Mouse (Mus musculus) hindbrain, embryonic 16.5 days (tissue): ENCODE results near the gene Cdhr1. TPM values are rescaled to one million over a fixed set of nuclear protein-coding genes. Genes with fewer than 3 reads are reported as not detected.

Experiments
- ATAC-seq: fragments of 200-750 bp; cut with Nextera tagmentation; 2 replicates; pipeline ENCODE4 v1.8.0; 2017; ENCODE audit warnings: moderate TSS enrichment, moderate library complexity
- H3K27ac ChIP-seq: fragments of 300-500 bp; sonication (generic); 2 replicates; pipeline ENCODE4 v1.5.1; 2014; ENCODE audit warnings: low read depth, mild to moderate bottlenecking, control low read depth, low read length, moderate library complexity
- H3K27me3 ChIP-seq: fragments of 300-500 bp; sonication (generic); replicated peaks from 2 replicates; pipeline ENCODE4 v1.6.1; 2014; ENCODE audit warnings: low read length; ENCODE audit not compliant: control insufficient read depth, insufficient read depth
- H3K36me3 ChIP-seq: fragments of 300-500 bp; sonication (generic); 2 replicates; pipeline ENCODE4 v1.6.1; 2014; ENCODE audit warnings: mild to moderate bottlenecking, low read length, moderate library complexity, mixed read lengths; ENCODE audit not compliant: control insufficient read depth, insufficient read depth
- H3K4me1 ChIP-seq: fragments of 300-500 bp; sonication (generic); 2 replicates; pipeline ENCODE4 v1.6.1; 2014; ENCODE audit warnings: low read depth, low read length; ENCODE audit not compliant: control insufficient read depth, insufficient read depth
- H3K4me2 ChIP-seq: fragments of 300-500 bp; sonication (generic); 2 replicates; pipeline ENCODE4 v1.6.1; 2014; ENCODE audit warnings: mild to moderate bottlenecking, low read length, control low read depth, moderate library complexity
- H3K4me3 ChIP-seq: fragments of 300-500 bp; sonication (generic); 2 replicates; pipeline ENCODE4 v1.5.1; 2014; ENCODE audit warnings: mild to moderate bottlenecking, low read length, control low read depth, moderate library complexity
- H3K9ac ChIP-seq: fragments of 300-500 bp; sonication (generic); 2 replicates; pipeline ENCODE4 v1.6.1; 2014; ENCODE audit warnings: low read depth, mild to moderate bottlenecking, control low read depth, low read length, moderate library complexity
- H3K9me3 ChIP-seq: fragments of 300-500 bp; sonication (generic); 2 replicates; pipeline ENCODE4 v1.6.1; 2014; ENCODE audit warnings: mild to moderate bottlenecking, low read length, moderate library complexity; ENCODE audit not compliant: control insufficient read depth
- WGBS: fragments of 180-500 bp; shearing (Covaris S2); extraction: QIAGEN DNeasy Blood & Tissue Kit; methylation state at CpG from one replicate; pipeline ENCODE4 v1.1.7; 2014; 5-methylcytosine and 5-hydroxymethylcytosine counted together
- polyA plus RNA-seq: library from polyadenylated mRNA; unstranded; fragments of >200 nt; fragmentation: Nextera tagmentation; extraction: Ambion mirVana; gene quantifications from 2 replicates; pipeline ENCODE4 v1.2.1, GENCODE M21; 2015

The Cdhr1 gene
- polyA plus RNA-seq, 1 experiment from 2014 or later, result 6.2 TPM

DNA sequence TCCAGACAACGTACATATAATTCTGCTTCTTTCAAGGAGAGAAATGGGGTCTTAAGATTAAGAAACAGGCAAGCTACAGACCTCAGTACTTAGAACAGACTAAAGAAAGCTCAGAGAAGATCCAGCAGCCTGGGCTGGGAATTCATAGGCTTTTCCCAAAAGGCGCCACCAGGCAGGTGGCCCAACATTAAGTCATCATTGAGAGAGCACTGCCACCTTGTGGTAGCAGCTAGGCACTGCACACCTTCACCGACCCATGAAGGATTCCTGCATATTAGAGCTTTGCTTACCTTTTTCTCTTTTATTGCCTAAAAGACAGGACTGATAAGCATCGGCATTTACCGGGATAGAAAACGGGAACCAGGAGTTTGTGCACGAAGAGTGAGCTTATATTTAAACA is 64.9 kb downstream of the Cdhr1 start:
- 14% methylated on average over 7 of the region's 7 CpGs for WGBS
- no peak overlapping the region for H3K4me3 ChIP-seq
- H3K36me3 ChIP-seq, result no peaks in the 10 kb centered on the region
- H3K4me2 ChIP-seq, result no peak overlapping the region
- no peak overlapping the region for H3K9ac ChIP-seq
- H3K27me3 ChIP-seq, result no peaks in the 10 kb centered on the region
- H3K9me3 ChIP-seq, result no peaks in the 10 kb centered on the region
- H3K27ac ChIP-seq, result peak overlapping the region; percentile 35; the same call in 1 of the 2 replicates
- ATAC-seq, result peak; percentile 68
- peaks cover 6% of the 10 kb centered on the region for H3K4me1 ChIP-seq

- no peaks in the 10 kb centered on the region for H3K27me3 ChIP-seq
- 49% methylated on average over 11 of the region's 11 CpGs for WGBS
- H3K4me3 ChIP-seq, result no peak overlapping the region
- peaks cover 6% of the 10 kb centered on the region for H3K4me1 ChIP-seq
- no peaks in the 10 kb centered on the region for H3K36me3 ChIP-seq
- peak overlapping the region; percentile 35; the same call in 1 of the 2 replicates for H3K27ac ChIP-seq
- no peaks in the 10 kb centered on the region for H3K9me3 ChIP-seq
- H3K9ac ChIP-seq, result no peak overlapping the region
- H3K4me2 ChIP-seq, result peak overlapping the region; percentile 29; the same call in 1 of the 2 replicates
- peak; percentile 90 for ATAC-seq
Observed at GRCm38 (mm10) chr14:37032481-37033104, 65.6 kb downstream of the Cdhr1 start.

- no peaks in the 10 kb centered on the region for H3K9me3 ChIP-seq
- H3K27ac ChIP-seq, result no peak overlapping the region
- no peak overlapping the region for H3K4me3 ChIP-seq
- 69% methylated on average over 3 of the region's 3 CpGs for WGBS
- no peaks in the 10 kb centered on the region for H3K36me3 ChIP-seq
- H3K4me1 ChIP-seq, result peaks cover 6% of the 10 kb centered on the region
- H3K4me2 ChIP-seq, result no peak overlapping the region
- H3K27me3 ChIP-seq, result no peaks in the 10 kb centered on the region
- no peak for ATAC-seq
- no peak overlapping the region for H3K9ac ChIP-seq
Observed at GRCm38 (mm10) chr14:37028555-37028954, 69.6 kb downstream of the Cdhr1 start.

GRCm38 (mm10) chr14:37027951-37028350 is 70.2 kb downstream of the Cdhr1 start:
- Histone ChIP-seq H3K9ac (no peak overlapping the region), H3K27me3 (no peaks in the 10 kb centered on the region), H3K36me3 (no peaks in the 10 kb centered on the region), H3K9me3 (no peaks in the 10 kb centered on the region), H3K4me1 (peaks cover 4% of the 10 kb centered on the region), H3K4me3 (no peak overlapping the region), H3K27ac (no peak overlapping the region), H3K4me2 (no peak overlapping the region)
- ATAC-seq, result no peak
- 93% methylated on average over 3 of the region's 3 CpGs for WGBS

Other genes with a start within 250 kb of the Cdhr1 start
- 104 and 108 TPM in 2 replicates for gene Ccser2, start 129.6 kb downstream of the Cdhr1 start, polyA plus RNA-seq
- not detected in 2 replicates for gene Rgr, start 49.4 kb downstream of the Cdhr1 start, polyA plus RNA-seq
- gene Lrit1, start 43.5 kb downstream of the Cdhr1 start, polyA plus RNA-seq, result not detected in 2 replicates
- gene Lrit2, start 30.4 kb downstream of the Cdhr1 start, polyA plus RNA-seq, result not detected in 2 replicates
- 0.76 TPM in 1 of 2 replicates, not detected in the other for gene 2610528A11Rik, start 15.7 kb upstream of the Cdhr1 start, polyA plus RNA-seq
- 226 and 236 TPM in 2 replicates for gene Ghitm, start 36.9 kb upstream of the Cdhr1 start, polyA plus RNA-seq